ENCODE assay signal across 1 mouse cellular context in the genomic region with DNA sequence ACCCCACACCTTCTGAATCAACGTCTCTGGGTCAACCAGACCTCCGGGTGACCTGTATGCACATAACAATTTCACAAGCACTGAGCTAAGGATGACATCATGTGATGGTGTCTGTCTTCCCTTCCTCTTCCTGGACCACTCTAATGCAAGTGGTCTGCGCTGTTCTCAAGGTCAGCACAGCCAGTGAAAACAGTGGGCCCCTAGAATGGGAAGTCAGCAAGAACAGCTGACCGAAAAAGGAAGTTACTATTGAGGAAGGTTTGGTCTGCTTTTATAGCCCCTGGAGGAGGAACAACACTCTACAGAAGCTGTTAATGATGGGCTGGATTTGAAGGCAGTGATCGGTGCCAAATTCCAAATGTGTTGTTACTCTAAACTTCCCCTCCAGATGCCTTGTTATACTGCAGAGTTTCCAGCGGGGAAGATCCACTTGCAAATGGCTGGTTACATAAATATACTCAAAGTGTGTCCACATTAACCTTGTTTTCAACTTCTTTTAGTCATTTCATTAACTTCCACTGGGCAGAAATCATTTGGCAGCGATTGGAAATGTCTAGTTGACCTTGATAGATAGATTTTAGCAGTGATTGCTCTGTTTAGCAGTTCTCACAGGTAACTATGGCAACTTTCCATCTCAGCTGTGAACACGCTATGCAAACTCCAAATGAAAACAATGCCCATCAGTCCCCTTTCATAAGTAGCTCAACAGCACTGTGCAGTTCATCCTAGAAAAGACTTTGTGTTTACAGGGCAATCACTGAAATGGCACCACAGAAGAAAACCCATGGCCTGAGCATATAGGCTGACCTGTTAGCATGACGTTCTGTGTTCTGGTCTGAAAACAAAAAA.
TF ChIP-seq lines count a peak whose summit lies in the region.

No protein-coding gene starts in this region.

TF ChIP-seq in CH12.LX, 34 proteins besides CTCF, POLR2A, EP300 and RAD21 (continued from another document):
- TF ChIP-seq UBTF (IDR thresholded peaks at IDR 0.05; ENCODE audit: low read depth, low read length): no peak
